Mouse (Mus musculus) MEL (cell line): ENCODE data around the gene Il22ra1. TPM values are rescaled to one million over a fixed set of nuclear protein-coding genes. Genes with fewer than 3 reads are reported as not detected.

ENCODE experiments used
- DNase-seq: peaks from one replicate; pipeline ENCODE4 v3.0.0; 2011; ENCODE audit warnings: low read depth, low spot score
- H3K27ac ChIP-seq: 2 replicates; pipeline ENCODE4 v1.5.1; 2012; ENCODE audit warnings: low read depth, mild to moderate bottlenecking, control low read depth, low read length, moderate library complexity; ENCODE audit not compliant: control insufficient read depth
- H3K27me3 ChIP-seq, 2 experiments: fragments of 150-350 bp in 1 of 2; sonication (generic) in 1 of 2; 2 replicates each; pipeline ENCODE4 v1.6.1; 2012; ENCODE audit warnings: low read length in 2 of 2, mild to moderate bottlenecking in 2 of 2, improper control_type of control experiment in 1 of 2, moderate library complexity in 1 of 2; ENCODE audit not compliant: insufficient read depth in 2 of 2, control insufficient read depth in 1 of 2
- H3K36me3 ChIP-seq, 2 experiments: 2 replicates each; pipeline ENCODE4 v1.6.1; 2012 to 2014; ENCODE audit warnings: low read length in 2 of 2, improper control_type of control experiment in 1 of 2, inconsistent platforms in 1 of 2, mild to moderate bottlenecking in 1 of 2; ENCODE audit not compliant: insufficient read depth in 2 of 2, control insufficient read depth in 1 of 2
- H3K4me1 ChIP-seq, 2 experiments: fragments of 150-350 bp in 1 of 2; sonication (generic) in 1 of 2; 2 replicates each; pipeline ENCODE4 v1.6.1; 2012; ENCODE audit warnings: low read length in 2 of 2, improper control_type of control experiment in 1 of 2, mild to moderate bottlenecking in 1 of 2; ENCODE audit not compliant: insufficient read depth in 2 of 2, control insufficient read depth in 1 of 2
- H3K4me3 ChIP-seq, 2 experiments: fragments of 150-350 bp in 1 of 2; sonication (generic) in 1 of 2; 2 replicates each; pipeline ENCODE4 v1.5.1; 2012; ENCODE audit warnings: low read depth in 2 of 2, low read length in 2 of 2, mild to moderate bottlenecking in 2 of 2, moderate library complexity in 2 of 2, control low read depth in 1 of 2, improper control_type of control experiment in 1 of 2; ENCODE audit not compliant: control insufficient read depth in 1 of 2, insufficient read depth in 1 of 2
- H3K79me2 ChIP-seq: 2 replicates; pipeline ENCODE4 v1.6.1; 2012; ENCODE audit warnings: mild to moderate bottlenecking, low read length, moderate library complexity; ENCODE audit not compliant: control insufficient read depth, poor library complexity, insufficient read depth
- H3K9ac ChIP-seq: 2 replicates; pipeline ENCODE4 v1.6.1; 2012; ENCODE audit warnings: low read depth, mild to moderate bottlenecking, control low read depth, low read length, moderate library complexity; ENCODE audit not compliant: control insufficient read depth, poor library complexity, severe bottlenecking
- H3K9me3 ChIP-seq: fragments of 150-350 bp; sonication (generic); replicated peaks from 2 replicates; pipeline ENCODE4 v1.6.1; 2012; ENCODE audit warnings: mild to moderate bottlenecking, low read length, improper control_type of control experiment, moderate library complexity; ENCODE audit not compliant: insufficient read depth
- BHLHE40 ChIP-seq: IDR thresholded peaks from 2 replicates; pipeline ENCODE4 v1.6.1; 2012; ENCODE audit warnings: low read depth, mild to moderate bottlenecking, inconsistent platforms, low read length, improper control_type of control experiment, borderline replicate concordance
- CTCF ChIP-seq, 3 experiments: IDR thresholded peaks in 2 of 3; conservative IDR thresholded peaks in 1 of 3; 2 replicates each; pipeline ENCODE4 v1.5.1; 2011 to 2012; ENCODE audit warnings: low read length in 3 of 3, low read depth in 2 of 3, mild to moderate bottlenecking in 2 of 3, improper control_type of control experiment in 1 of 3, inconsistent platforms in 1 of 3, mixed read lengths in 1 of 3, moderate library complexity in 1 of 3; ENCODE audit not compliant: control insufficient read depth in 1 of 3, insufficient read depth in 1 of 3, poor library complexity in 1 of 3, severe bottlenecking in 1 of 3
- E2F4 ChIP-seq: IDR thresholded peaks from 2 replicates; pipeline ENCODE4 v1.6.1; 2011; ENCODE audit warnings: low read depth, low read length, improper control_type of control experiment, borderline replicate concordance
- ELF1 ChIP-seq: IDR thresholded peaks from 2 replicates; pipeline ENCODE4 v1.6.1; 2014; ENCODE audit warnings: low read depth, mild to moderate bottlenecking, inconsistent platforms, low read length, improper control_type of control experiment, moderate library complexity
- GATA1 ChIP-seq: IDR thresholded peaks from 2 replicates; pipeline ENCODE4 v1.6.1; 2011; ENCODE audit warnings: low read depth, low read length, improper control_type of control experiment
- MAFK ChIP-seq: IDR thresholded peaks from 2 replicates; pipeline ENCODE4 v1.6.1; 2011; ENCODE audit warnings: low read depth, mild to moderate bottlenecking, low read length, improper control_type of control experiment, borderline replicate concordance
- MAX ChIP-seq: IDR thresholded peaks from 2 replicates; pipeline ENCODE4 v1.6.1; 2011; ENCODE audit warnings: low read length, improper control_type of control experiment
- MEF2A ChIP-seq: IDR thresholded peaks from 2 replicates; pipeline ENCODE4 v1.6.1; 2014; ENCODE audit warnings: low read depth, mild to moderate bottlenecking, inconsistent platforms, low read length, improper control_type of control experiment; ENCODE audit not compliant: poor library complexity, insufficient replicate concordance, severe bottlenecking; ENCODE audit errors: extremely low read depth
- MXI1 ChIP-seq: IDR thresholded peaks from 2 replicates; pipeline ENCODE4 v1.6.1; 2011; ENCODE audit warnings: mild to moderate bottlenecking, low read depth, low read length, improper control_type of control experiment
- MYB ChIP-seq: IDR thresholded peaks from 2 replicates; pipeline ENCODE4 v1.6.1; 2011; ENCODE audit warnings: mild to moderate bottlenecking, low read depth, low read length, improper control_type of control experiment
- NELFE ChIP-seq: IDR thresholded peaks from 2 replicates; pipeline ENCODE4 v1.6.1; 2011; ENCODE audit warnings: low read depth, low read length, improper control_type of control experiment
- SIN3A ChIP-seq: IDR thresholded peaks from 2 replicates; pipeline ENCODE4 v1.6.1; 2012; ENCODE audit warnings: low read length, improper control_type of control experiment, inconsistent platforms
- SMC3 ChIP-seq: IDR thresholded peaks from 2 replicates; pipeline ENCODE4 v1.6.1; 2011; ENCODE audit warnings: low read depth, low read length, improper control_type of control experiment
- TAL1 ChIP-seq: IDR thresholded peaks from 2 replicates; pipeline ENCODE4 v1.6.1; 2012; ENCODE audit warnings: mild to moderate bottlenecking, inconsistent platforms, low read length, moderate library complexity, mixed read lengths
- USF2 ChIP-seq, 2 experiments: IDR thresholded peaks; 2 replicates each; pipeline ENCODE4 v1.6.1; 2011 to 2012; ENCODE audit warnings: improper control_type of control experiment in 2 of 2, low read length in 2 of 2, borderline replicate concordance in 1 of 2, inconsistent platforms in 1 of 2, low read depth in 1 of 2, mild to moderate bottlenecking in 1 of 2; ENCODE audit not compliant: insufficient read depth in 1 of 2
- ZC3H11A ChIP-seq: IDR thresholded peaks from 2 replicates; pipeline ENCODE4 v1.6.1; 2012; ENCODE audit warnings: low read depth, mild to moderate bottlenecking, inconsistent platforms, low read length, improper control_type of control experiment
- ZNF384 ChIP-seq: IDR thresholded peaks from 2 replicates; pipeline ENCODE4 v1.6.1; 2012; ENCODE audit warnings: low read depth, mild to moderate bottlenecking, inconsistent platforms, low read length, improper control_type of control experiment
- polyA plus RNA-seq, 2 experiments: library from polyadenylated mRNA; stranded (reverse) in 1 of 2; unstranded in 1 of 2; fragments of >175 nt in 1 of 2; fragments of >200 nt in 1 of 2; gene quantifications; 2 replicates each; pipeline versions ENCODE4 v1.2.1 to v1.2.4; 2012; ENCODE audit warnings: low replicate concordance in 2 of 2, low read depth in 1 of 2; ENCODE audit not compliant: insufficient read length in 2 of 2, insufficient read depth in 1 of 2, missing spikeins in 1 of 2
- total RNA-seq: library from RNA; depleted of rRNA; stranded (reverse); fragments of 300-350 nt; gene quantifications from 2 replicates; pipeline ENCODE4 v1.2.3, GENCODE M21; 2012

The Il22ra1 gene
- total and polyA plus RNA-seq, 3 experiments, result 0.03 TPM; not detected in 2

GRCm38 (mm10) chr4:135685906-135686567 is 41.9 kb upstream of the Il22ra1 start, which contains the start of gene Ifnlr1:
Gene Ifnlr1, plus strand, starts transcription at chr4:135686287.
- peaks cover 0 to 6% of the 10 kb centered on the region in 2 experiments; a peak in 3 of 4 replicates for H3K27me3 ChIP-seq
- no peaks in the 10 kb centered on the region for H3K79me2 ChIP-seq
- no peak for DNase-seq
- H3K4me1 ChIP-seq, result 0 out of 4 replicates have a peak, but pooled peaks cover 0 to 3% of the 10 kb centered on the region in 2 experiments
- no peak within 1 kb of the TSS for H3K27ac ChIP-seq
- no peaks in the 10 kb centered on the region for H3K9me3 ChIP-seq
- TF ChIP-seq ZNF384 (no peak), ELF1 (no peak), CTCF (IDR thresholded peaks at IDR 0.05 in 2 of 3, conservative IDR thresholded peaks at IDR 0.05 in 1 of 3; ENCODE audit: control insufficient read depth in 1 of 3, insufficient read depth in 1 of 3, low read depth in 2 of 3, low read length in 3 of 3, poor library complexity in 1 of 3, severe bottlenecking in 1 of 3) (no peak), MAX (no peak), E2F4 (no peak), MEF2A (no peak), MXI1 (no peak), TAL1 (no peak), USF2 (IDR thresholded peaks at IDR 0.05; ENCODE audit: borderline replicate concordance in 1 of 2, insufficient read depth in 1 of 2, low read depth in 1 of 2, low read length in 2 of 2) (no peak), SIN3A (no peak), SMC3 (no peak)
- H3K4me3 ChIP-seq, result no peak within 1 kb of the TSS
- no peaks in the 10 kb centered on the region; a peak in 2 of 4 replicates for H3K36me3 ChIP-seq
- no peak within 1 kb of the TSS for H3K9ac ChIP-seq

GRCm38 (mm10) chr4:135686568-135686953 is 41.4 kb upstream of the Il22ra1 start:
- no peak overlapping the region for H3K27ac ChIP-seq
- H3K27me3 ChIP-seq, result peaks cover 0 to 6% of the 10 kb centered on the region in 2 experiments; a peak in 3 of 4 replicates
- no peak for TF ChIP-seq NELFE
- TF ChIP-seq MYB, result no peak
- TF ChIP-seq GATA1, result no peak
- TF ChIP-seq BHLHE40, result no peak
- no peak for TF ChIP-seq SIN3A
- TF ChIP-seq MAFK, result no peak
- no peak for TF ChIP-seq MEF2A
- no peak for TF ChIP-seq ZC3H11A
- TF ChIP-seq, all 39 proteins: peak for 0
- Histone ChIP-seq H3K9ac (no peak overlapping the region), H3K79me2 (no peaks in the 10 kb centered on the region), H3K4me1 (0 out of 4 replicates have a peak, but pooled peaks cover 0 to 3% of the 10 kb centered on the region in 2 experiments), H3K4me3 (no peak overlapping the region), H3K36me3 (no peaks in the 10 kb centered on the region; a peak in 2 of 4 replicates), H3K9me3 (no peaks in the 10 kb centered on the region)
- no peak for DNase-seq
